Mouse (Mus musculus) myocyte (in vitro differentiated cells): ENCODE data around the gene Myh7b. TPM values are rescaled to one million over a fixed set of nuclear protein-coding genes. Genes with fewer than 3 reads are reported as not detected.

Experiments used
- H3K27me3 ChIP-seq: one replicate; pipeline ENCODE4 v1.6.1; 2011; ENCODE audit not compliant: control insufficient read depth, insufficient read depth, insufficient read length
- H3K36me3 ChIP-seq: one replicate; pipeline ENCODE4 v1.6.1; 2011; ENCODE audit not compliant: control insufficient read depth, insufficient read depth
- H3K4me2 ChIP-seq: one replicate; pipeline ENCODE4 v1.6.1; 2011; ENCODE audit warnings: low read depth, control low read depth
- H3K4me3 ChIP-seq: one replicate; pipeline ENCODE4 v1.5.1; 2011; ENCODE audit warnings: mild to moderate bottlenecking, control low read depth, moderate library complexity
- H3K79me2 ChIP-seq: one replicate; pipeline ENCODE4 v1.6.1; 2011; ENCODE audit not compliant: control insufficient read depth, insufficient read depth
- H3ac ChIP-seq: one replicate; pipeline ENCODE4 v1.6.1; 2011; ENCODE audit not compliant: control insufficient read depth, insufficient read length
- CEBPB ChIP-seq: IDR thresholded peaks from 2 replicates; pipeline ENCODE4 v1.6.1; 2011; ENCODE audit warnings: mild to moderate bottlenecking, moderate library complexity; ENCODE audit not compliant: poor library complexity, insufficient read depth, severe bottlenecking
- E2F4 ChIP-seq: IDR thresholded peaks from one replicate; pipeline ENCODE4 v1.6.1; 2011; ENCODE audit warnings: mild to moderate bottlenecking, control low read depth, moderate library complexity; ENCODE audit not compliant: insufficient read depth
- MAX ChIP-seq: IDR thresholded peaks from one replicate; pipeline ENCODE4 v1.6.1; 2011; ENCODE audit warnings: low read depth, mild to moderate bottlenecking, control low read depth
- MYOD1 ChIP-seq, 3 experiments: IDR thresholded peaks; one replicate each; pipeline ENCODE4 v1.6.1; 2011; ENCODE audit warnings: control low read depth in 2 of 3, low read depth in 2 of 3, mild to moderate bottlenecking in 2 of 3, moderate library complexity in 1 of 3; ENCODE audit not compliant: insufficient read length in 2 of 3, control insufficient read depth in 1 of 3
- MYOG ChIP-seq, 3 experiments: IDR thresholded peaks; one replicate each; pipeline ENCODE4 v1.6.1; 2011; ENCODE audit warnings: control low read depth in 2 of 3, low read depth in 2 of 3, mild to moderate bottlenecking in 2 of 3; ENCODE audit not compliant: insufficient read length in 2 of 3, control insufficient read depth in 1 of 3, insufficient read depth in 1 of 3
- POLR2A ChIP-seq: IDR thresholded peaks from one replicate; pipeline ENCODE4 v1.6.1; 2011; ENCODE audit warnings: low read depth, mild to moderate bottlenecking, control low read depth, moderate library complexity; ENCODE audit not compliant: insufficient read length
- POLR2AphosphoS2 ChIP-seq: IDR thresholded peaks from one replicate; pipeline ENCODE4 v1.6.1; 2011; ENCODE audit warnings: low read depth, control low read depth; ENCODE audit not compliant: insufficient read length
- REST ChIP-seq: IDR thresholded peaks from one replicate; pipeline ENCODE4 v1.6.1; 2011; ENCODE audit warnings: mild to moderate bottlenecking, control low read depth, moderate library complexity; ENCODE audit not compliant: insufficient read depth, insufficient read length
- SRF ChIP-seq: IDR thresholded peaks from one replicate; pipeline ENCODE4 v1.6.1; 2011; ENCODE audit warnings: low read depth; ENCODE audit not compliant: control insufficient read depth, insufficient read length
- TCF12 ChIP-seq: IDR thresholded peaks from one replicate; pipeline ENCODE4 v1.6.1; 2011; ENCODE audit warnings: mild to moderate bottlenecking, control low read depth; ENCODE audit not compliant: poor library complexity, insufficient read depth, severe bottlenecking
- TCF3 ChIP-seq: IDR thresholded peaks from one replicate; pipeline ENCODE4 v1.6.1; 2011; ENCODE audit warnings: low read depth, control low read depth; ENCODE audit not compliant: insufficient read length
- USF1 ChIP-seq: IDR thresholded peaks from one replicate; pipeline ENCODE4 v1.6.1; 2011; ENCODE audit warnings: low read depth, mild to moderate bottlenecking, control low read depth, moderate library complexity
- polyA plus RNA-seq: library from polyadenylated mRNA; unstranded; fragments of >200 nt; fragmentation: generic; extraction: Trizol; gene quantifications from one replicate; pipeline ENCODE4 v1.2.1, GENCODE M21; 2012; ENCODE audit warnings: missing spikeins

Myh7b gene
- polyA plus RNA-seq, 1 experiment, result 12.2 TPM

- Histone ChIP-seq H3K36me3 (peaks cover 10% of the 10 kb centered on the region), H3K4me3 (no peak overlapping the region), H3K4me2 (no peak overlapping the region), H3ac (no peak overlapping the region), H3K27me3 (no peaks in the 10 kb centered on the region), H3K79me2 (no peaks in the 10 kb centered on the region)
- TF ChIP-seq POLR2AphosphoS2 (no peak), MAX (no peak), REST (no peak), E2F4 (no peak), TCF12 (no peak), SRF (no peak), MYOD1 (IDR thresholded peaks at IDR 0.05; ENCODE audit: control insufficient read depth in 1 of 3, insufficient read length in 2 of 3, low read depth in 2 of 3) (no peak), MYOG (IDR thresholded peaks at IDR 0.05; ENCODE audit: control insufficient read depth in 1 of 3, insufficient read depth in 1 of 3, insufficient read length in 2 of 3, low read depth in 2 of 3) (no peak), POLR2A (no peak), CEBPB (no peak)
Observed at GRCm38 (mm10) chr2:155588136-155588535, 22.9 kb upstream of the Myh7b start.

GRCm38 (mm10) chr2:155589521-155589920, 21.5 kb upstream of the Myh7b start:
- peaks cover 10% of the 10 kb centered on the region for H3K36me3 ChIP-seq
- no peaks in the 10 kb centered on the region for H3K79me2 ChIP-seq
- no peak overlapping the region for H3ac ChIP-seq
- H3K4me2 ChIP-seq, result no peak overlapping the region
- H3K4me3 ChIP-seq, result no peak overlapping the region
- no peak for TF ChIP-seq MAX
- TF ChIP-seq MYOD1 (IDR thresholded peaks at IDR 0.05; ENCODE audit: control insufficient read depth in 1 of 3, insufficient read length in 2 of 3, low read depth in 2 of 3), result no peak
- no peaks in the 10 kb centered on the region for H3K27me3 ChIP-seq

GRCm38 (mm10) chr2:155590876-155591275, 20.1 kb upstream of the Myh7b start:
- Histone ChIP-seq H3K36me3 (peaks cover 10% of the 10 kb centered on the region), H3ac (no peak overlapping the region), H3K4me3 (peak overlapping the region; percentile 79), H3K79me2 (no peaks in the 10 kb centered on the region), H3K4me2 (peak overlapping the region; percentile 87), H3K27me3 (peaks cover 6% of the 10 kb centered on the region)
- TF ChIP-seq CEBPB (no peak), POLR2A (no peak), REST (no peak), MAX (no peak), TCF3 (no peak), MYOD1 (IDR thresholded peaks at IDR 0.05; ENCODE audit: control insufficient read depth in 1 of 3, insufficient read length in 2 of 3, low read depth in 2 of 3) (no peak), MYOG (IDR thresholded peaks at IDR 0.05; ENCODE audit: control insufficient read depth in 1 of 3, insufficient read depth in 1 of 3, insufficient read length in 2 of 3, low read depth in 2 of 3) (no peak), USF1 (no peak), TCF12 (no peak), SRF (no peak), POLR2AphosphoS2 (no peak), E2F4 (no peak)

- H3ac ChIP-seq, result peak overlapping the region; percentile 50
- peaks cover 6% of the 10 kb centered on the region for H3K36me3 ChIP-seq
- peak overlapping the region; percentile 79 for H3K4me3 ChIP-seq
- peak overlapping the region; percentile 87 for H3K4me2 ChIP-seq
- peaks cover 11% of the 10 kb centered on the region for H3K27me3 ChIP-seq
- H3K79me2 ChIP-seq, result no peaks in the 10 kb centered on the region
- no peak for TF ChIP-seq SRF
- no peak for TF ChIP-seq TCF12
- no peak for TF ChIP-seq REST
- no peak for TF ChIP-seq TCF3
- TF ChIP-seq POLR2A, result no peak
- TF ChIP-seq MAX, result no peak
- TF ChIP-seq CEBPB, result no peak
- TF ChIP-seq POLR2AphosphoS2, result no peak
- TF ChIP-seq E2F4, result no peak
Observed at GRCm38 (mm10) chr2:155591676-155592075, 19.3 kb upstream of the Myh7b start.

GRCm38 (mm10) chr2:155592137-155592853, 18.7 kb upstream of the Myh7b start, which contains the start of gene Gss:
Gene Gss (minus strand): TSS chr2:155592810.
- Histone ChIP-seq H3K4me3 (peak within 1 kb of the TSS; percentile 79), H3ac (peak within 1 kb of the TSS; percentile 50), H3K4me2 (peak within 1 kb of the TSS; percentile 87), H3K36me3 (no peaks in the 10 kb centered on the region), H3K27me3 (peaks cover 15% of the 10 kb centered on the region), H3K79me2 (no peaks in the 10 kb centered on the region)
- TF ChIP-seq REST (no peak), SRF (no peak), MYOD1 (IDR thresholded peaks at IDR 0.05; ENCODE audit: control insufficient read depth in 1 of 3, insufficient read length in 2 of 3, low read depth in 2 of 3) (peak; percentile 14 to 87 (median 84)), MYOG (IDR thresholded peaks at IDR 0.05; ENCODE audit: control insufficient read depth in 1 of 3, insufficient read depth in 1 of 3, insufficient read length in 2 of 3, low read depth in 2 of 3) (peak in 2 of 3 experiments; percentile 65 to 86), POLR2A (peak; percentile 75), POLR2AphosphoS2 (peak; percentile 68), USF1 (no peak)
